Mouse (Mus musculus): Measurements from ENCODE around the gene Filip1.
"Not testable (repeated sequence)": the region's sequence is repeated elsewhere in the genome, so short reads cannot be mapped to it uniquely, and the experiment has no call there.

Filip1 gene

GRCm38 (mm10) chr9:80012751-80013150 lies at the start of gene Filip1:
TSS of gene Filip1 (minus strand) at chr9:80012851.
- no peak for DNase-seq (ENCODE audit: low spot score)

GRCm38 (mm10) chr9:80057690-80058089 lies 45.0 kb upstream of the Filip1 start:
- no peak for DNase-seq (ENCODE audit: low spot score)

DNA sequence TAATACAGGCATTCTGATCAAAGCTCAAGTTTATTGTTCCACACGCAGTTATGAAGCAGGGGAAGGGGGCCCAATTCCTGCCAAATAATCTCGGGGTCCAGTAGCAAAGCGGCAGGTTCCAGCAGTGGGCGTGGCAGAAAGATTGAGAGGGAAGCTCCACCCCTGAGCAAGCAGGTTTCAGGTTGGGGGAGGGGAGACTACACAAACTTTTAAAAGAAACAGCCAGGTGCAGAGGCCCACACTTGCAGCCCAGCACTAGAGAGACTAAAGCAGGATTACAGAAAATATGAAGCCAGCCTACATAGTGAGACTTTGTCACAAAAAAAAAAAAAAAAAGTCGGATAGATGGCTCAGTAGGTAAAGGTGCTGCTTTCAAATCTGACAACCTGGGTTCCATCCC lies 40.3 kb upstream of the Filip1 start:
- no peak for DNase-seq (ENCODE audit: low spot score)

- not testable (repeated sequence) for DNase-seq (ENCODE audit: low spot score)
These were observed 36.6 kb upstream of the Filip1 start for GRCm38 (mm10) chr9:80049271-80049670.

DNA sequence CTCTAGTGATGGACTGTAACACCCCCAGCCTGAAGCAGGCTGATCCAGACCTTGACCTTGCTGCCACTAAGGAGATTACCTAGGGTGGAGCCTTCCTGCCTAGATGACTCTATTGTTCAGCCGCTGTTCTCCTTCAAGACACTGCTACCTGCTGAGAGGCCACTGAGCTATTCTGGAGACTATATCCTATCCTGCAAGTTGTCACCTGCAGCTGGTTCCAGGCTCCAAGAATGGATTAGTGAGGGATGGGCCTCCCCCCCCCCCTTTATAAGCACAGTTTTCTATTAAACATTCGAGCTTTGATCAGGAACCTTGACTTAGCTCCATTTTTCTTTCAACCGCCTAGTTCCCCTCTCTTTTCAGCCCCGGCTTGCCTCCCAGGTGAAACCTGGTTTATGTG lies 31.6 kb upstream of the Filip1 start:
- DNase-seq (ENCODE audit: low spot score), result not testable (repeated sequence)

- no peak for DNase-seq (ENCODE audit: low spot score)
These were observed 26.7 kb upstream of the Filip1 start for GRCm38 (mm10) chr9:80039296-80039815.

DNA sequence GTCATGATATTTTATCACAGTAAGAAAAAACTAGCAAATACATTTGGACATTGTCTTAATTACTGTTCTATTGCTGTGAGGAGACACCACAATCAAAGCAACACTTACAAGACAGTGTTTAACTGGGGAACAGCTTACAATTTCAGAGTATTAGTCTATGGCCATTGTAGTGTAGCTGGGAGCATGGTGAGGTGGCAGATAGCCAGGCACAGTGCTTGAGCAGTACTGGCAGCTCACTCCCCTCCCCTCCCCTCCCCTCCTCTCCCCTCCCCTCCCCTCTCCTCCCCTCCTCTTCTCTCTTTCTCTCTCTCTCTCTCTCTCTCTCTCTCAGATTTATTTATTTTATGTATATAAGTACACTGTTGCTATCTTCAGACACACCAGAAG lies 25.3 kb upstream of the Filip1 start:
- no peak for DNase-seq (ENCODE audit: low spot score)

- DNase-seq (ENCODE audit: low spot score), result peak; percentile 19
These were observed 24.8 kb upstream of the Filip1 start for GRCm38 (mm10) chr9:80037262-80037996.

GRCm38 (mm10) chr9:80026581-80027021 lies 13.9 kb upstream of the Filip1 start:
- peak; percentile 6 for DNase-seq (ENCODE audit: low spot score)

DNA sequence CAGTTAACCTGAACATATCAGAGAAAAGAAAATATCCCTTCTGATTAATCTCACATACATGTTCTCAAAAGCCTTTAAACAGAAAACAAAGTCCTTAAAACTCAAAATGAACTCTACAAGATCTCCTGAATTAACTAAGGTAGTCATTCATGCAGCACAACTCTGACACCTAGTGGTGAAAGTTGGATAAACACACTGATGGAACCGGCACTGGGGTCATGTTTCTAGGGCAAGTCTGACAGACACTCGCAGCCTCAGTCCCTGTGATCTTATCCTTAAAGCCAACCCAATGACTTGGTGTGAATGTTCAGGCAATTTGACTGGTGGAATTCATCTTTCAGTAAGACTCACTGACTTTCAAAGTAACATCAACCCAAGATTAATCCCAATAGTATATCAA lies 13.4 kb upstream of the Filip1 start:
- DNase-seq (ENCODE audit: low spot score), result peak; percentile 75

- DNase-seq (ENCODE audit: low spot score), result not testable (repeated sequence)
These were observed 12.7 kb upstream of the Filip1 start for GRCm38 (mm10) chr9:80025347-80025746.

DNA sequence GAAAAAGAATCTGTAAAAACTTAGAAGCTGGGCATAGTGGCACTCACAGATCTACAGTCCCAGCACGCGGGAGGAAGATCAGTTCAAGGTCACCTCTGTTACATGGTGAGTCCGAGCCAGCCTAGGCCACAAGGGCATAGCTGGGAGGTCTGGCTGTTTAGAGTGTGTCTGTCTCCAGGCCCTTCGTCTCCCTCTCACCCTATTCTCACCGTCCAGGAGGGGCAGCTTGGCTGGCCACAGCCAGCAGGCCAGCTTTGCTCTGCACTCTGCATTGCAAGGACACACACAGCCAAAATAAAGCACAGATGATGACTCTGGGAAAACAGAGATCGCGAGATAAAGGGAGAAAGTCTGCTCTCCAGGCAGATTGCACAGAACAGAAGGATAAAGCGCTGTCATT lies 10.2 kb upstream of the Filip1 start:
- DNase-seq (ENCODE audit: low spot score), result no peak

- DNase-seq (ENCODE audit: low spot score), result no peak
These were observed 9.0 kb upstream of the Filip1 start for GRCm38 (mm10) chr9:80021648-80022047.

DNA sequence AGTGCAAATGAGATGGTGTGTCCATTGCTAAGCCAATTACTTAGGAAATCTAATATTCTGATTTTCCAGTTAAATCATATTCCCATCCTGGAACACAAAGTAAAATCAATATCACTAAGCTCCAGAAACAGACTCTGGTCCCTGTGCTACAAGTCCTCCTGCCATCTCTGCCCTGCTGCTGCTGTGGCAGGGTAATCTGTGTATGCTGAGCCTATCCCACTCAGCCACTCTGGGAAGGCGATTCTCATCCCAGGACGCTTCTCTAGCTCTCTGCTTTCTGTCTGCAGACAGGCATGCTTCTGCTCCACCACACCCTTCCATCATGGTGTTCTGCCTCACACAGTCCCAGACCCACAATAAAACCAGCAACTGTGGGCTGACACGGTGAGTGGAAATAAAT lies 7.8 kb upstream of the Filip1 start:
- DNase-seq (ENCODE audit: low spot score), result no peak

- DNase-seq (ENCODE audit: low spot score), result no peak
These were observed 635 bp downstream of the Filip1 start for GRCm38 (mm10) chr9:80012016-80012415.

GRCm38 (mm10) chr9:80002394-80003188 lies 10.1 kb downstream of the Filip1 start:
- peak; percentile 84 for DNase-seq (ENCODE audit: low spot score)

DNA sequence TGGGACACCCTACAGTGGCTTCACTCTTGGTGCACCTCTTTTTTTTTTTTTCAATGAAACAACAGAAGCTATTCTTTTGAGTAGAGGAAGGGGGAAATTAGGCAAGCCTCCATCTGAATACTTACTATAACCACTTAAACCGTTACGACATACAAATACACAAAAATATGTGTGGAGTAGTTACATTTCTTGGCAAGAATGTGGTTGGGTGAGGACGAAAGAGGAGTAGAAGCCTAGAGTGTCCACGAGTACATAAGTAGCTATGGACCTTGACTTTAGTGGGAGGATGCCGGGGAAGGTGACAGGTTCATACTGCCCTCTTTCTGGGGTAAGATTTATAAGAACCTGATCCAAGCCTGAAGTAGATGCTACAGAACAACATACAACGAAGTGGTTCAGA lies 15.4 kb downstream of the Filip1 start:
- DNase-seq (ENCODE audit: low spot score), result peak; percentile 44

DNA sequence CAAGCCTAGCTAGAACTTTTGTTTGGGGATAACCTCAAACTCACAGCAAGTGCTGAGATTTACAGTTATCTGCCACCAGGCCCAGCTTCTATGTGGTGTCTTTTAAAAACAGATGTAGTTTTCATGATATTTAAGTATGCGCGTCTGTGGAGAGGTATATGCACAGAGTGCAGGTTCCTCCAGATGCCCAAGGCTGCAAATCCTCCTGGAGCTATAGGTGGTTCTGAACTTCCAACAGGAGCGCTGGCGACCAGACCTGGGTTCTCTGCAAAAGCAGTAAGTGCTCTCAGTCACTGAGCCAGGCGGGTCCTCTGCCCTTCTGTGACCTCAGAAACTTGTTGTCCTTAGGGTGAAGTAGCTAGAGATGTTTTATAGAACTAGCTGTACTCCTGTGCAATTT lies 18.4 kb downstream of the Filip1 start:
- DNase-seq (ENCODE audit: low spot score), result no peak

GRCm38 (mm10) chr9:79993066-79993465 lies 19.6 kb downstream of the Filip1 start:
- no peak for DNase-seq (ENCODE audit: low spot score)

DNA sequence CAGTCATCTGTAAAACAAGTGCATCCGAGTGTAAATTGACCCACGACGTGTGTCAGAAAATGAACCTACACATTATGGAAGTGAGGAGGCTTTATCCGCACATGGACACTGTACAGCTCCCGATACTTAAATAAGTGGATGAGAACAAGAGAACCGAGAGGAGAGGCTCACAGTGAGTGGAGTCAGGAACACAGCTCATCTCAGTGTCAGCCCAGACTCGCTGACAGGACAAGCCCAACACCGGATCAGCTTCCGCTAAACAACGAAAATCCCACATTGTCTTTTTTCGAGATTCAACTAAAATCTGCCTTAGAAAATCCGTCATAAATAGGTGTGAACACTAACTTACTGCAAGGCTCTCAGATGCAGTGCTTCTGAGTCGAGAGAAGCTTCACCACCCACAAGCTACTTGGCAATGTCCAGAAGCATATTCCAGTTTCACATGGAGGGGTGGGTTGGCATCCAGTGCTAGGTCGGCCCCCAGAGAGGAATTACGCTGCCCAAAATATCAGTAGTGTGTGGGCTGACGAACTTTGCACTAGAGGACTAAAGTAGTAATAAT lies 22.1 kb downstream of the Filip1 start:
- no peak for DNase-seq (ENCODE audit: low spot score)

GRCm38 (mm10) chr9:79989703-79990102 lies 22.9 kb downstream of the Filip1 start:
- no peak for DNase-seq (ENCODE audit: low spot score)

- DNase-seq (ENCODE audit: low spot score), result no peak
These were observed 23.6 kb downstream of the Filip1 start for GRCm38 (mm10) chr9:79989061-79989460.

DNA sequence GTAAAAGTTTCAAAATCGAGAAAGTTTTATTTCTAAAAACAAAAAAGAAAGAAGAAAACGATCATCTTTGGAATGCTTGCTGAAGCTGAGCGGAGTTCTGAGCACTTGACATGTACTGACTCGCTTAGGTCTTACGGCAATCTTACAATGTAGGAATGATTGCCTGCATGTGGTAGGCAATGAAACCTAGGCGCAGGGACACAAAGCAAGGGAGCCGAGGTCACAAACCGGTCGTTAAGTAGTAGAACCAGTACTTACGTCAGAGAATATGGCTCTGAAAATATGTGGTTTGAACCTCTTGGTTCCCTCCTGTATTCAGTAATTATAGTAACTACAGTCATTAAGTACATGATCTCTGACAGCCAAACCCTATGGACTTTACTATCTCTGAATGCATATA lies 29.4 kb downstream of the Filip1 start:
- DNase-seq (ENCODE audit: low spot score), result no peak
